ENCODE assay signal across 22 mouse cellular contexts in the genomic region with DNA sequence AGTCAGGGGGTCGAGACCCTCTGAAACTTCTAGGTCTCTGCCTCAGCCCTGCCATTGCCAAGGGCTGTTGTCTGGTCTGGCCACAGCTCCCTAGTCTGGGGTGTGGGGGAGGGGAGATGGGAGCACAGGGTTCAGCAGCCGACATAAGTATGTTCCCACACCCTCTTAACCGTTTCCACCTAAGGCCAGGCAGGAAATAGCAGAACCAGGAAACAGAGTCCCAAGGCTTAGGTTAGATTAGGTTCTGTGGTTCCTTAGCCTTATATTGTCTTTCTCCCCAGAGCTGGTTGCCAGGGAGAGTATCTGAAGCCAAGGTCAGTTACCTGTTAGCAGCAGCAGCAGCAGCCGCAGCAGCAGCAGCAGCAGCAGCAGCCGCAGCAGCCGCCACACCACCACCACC.
DNase-seq lines count a peak whose midpoint lies in the region; ATAC-seq lines count a peak whose summit lies in the region.
"Had no signal": no experiment of that assay in that cellular context is flagged by ENCODE, and none has a peak within 500 bp of the region (broad histone marks: within the 10 kb centered on the region; RNA-seq: fewer than 3 reads in every experiment).

No protein-coding gene starts in this region.

- no peak overlapping the region for H3K4me3 ChIP-seq in heart, embryonic 10.5 days
- no peak overlapping the region for H3K4me3 ChIP-seq in liver, embryonic 11.5 days (ENCODE audit: low read depth, low read length)
- H3K4me3 ChIP-seq: forebrain, embryonic 12.5 days; left cerebral cortex, adult 2 months; liver, embryonic 13.5 days; midbrain, embryonic 15.5 days; neural tube, embryonic 12.5 days had no signal

- intact Hi-C loops in heart, postnatal 36 days (cut with DNase I), result no loop called here

- DNase-seq in heart, embryonic 10.5 days (ENCODE audit: low spot score), result no peak
- DNase-seq in heart, postnatal 36 days, result no peak
- DNase-seq in liver, result peak; percentile 19
- no peak for DNase-seq in liver, embryonic 11.5 days (ENCODE audit: low spot score)
- DNase-seq in large intestine, adult 2 months (ENCODE audit: low read depth, low spot score), result peak; percentile 35
- no peak for DNase-seq in adrenal gland, postnatal 10 days
- DNase-seq in embryo, embryonic 11 days, result no peak
- DNase-seq: adrenal gland, postnatal 14 days; cerebellum, adult 8-10 months; cerebellum, postnatal 36 days; kidney, adult 11 months; layer of hippocampus, adult 9-11 months; left cerebral cortex, postnatal 4 days; liver, embryonic 13.5 days; lung, embryonic 14.5 days; thymus, postnatal 14 days had no signal

- H3K4me1 ChIP-seq in heart, embryonic 10.5 days, result peaks cover 30% of the 10 kb centered on the region
- H3K4me1 ChIP-seq in liver, embryonic 11.5 days (replicated peaks; ENCODE audit: control insufficient read depth, insufficient read depth, low read length), result no peaks in the 10 kb centered on the region
- H3K4me1 ChIP-seq: liver, embryonic 13.5 days; midbrain, embryonic 15.5 days had no signal

- no peak for ATAC-seq in liver, embryonic 11.5 days (replicated peaks; ENCODE audit: low FRiP score)
- ATAC-seq: activated CD4-positive, CD25-positive, alpha-beta regulatory T cell, adult 4 months; hindbrain, postnatal 0 days; midbrain, embryonic 15.5 days had no signal

- H3K9ac ChIP-seq in liver, embryonic 11.5 days (ENCODE audit: low read depth, low read length), result no peak overlapping the region
- H3K9ac ChIP-seq: forebrain, embryonic 12.5 days; liver, embryonic 13.5 days; lung, embryonic 14.5 days; midbrain, embryonic 15.5 days; neural tube, embryonic 12.5 days had no signal

- H3K4me2 ChIP-seq in liver, embryonic 11.5 days, result no peak overlapping the region
- H3K4me2 ChIP-seq: forebrain, embryonic 12.5 days; liver, embryonic 13.5 days; lung, embryonic 14.5 days; midbrain, embryonic 15.5 days; neural tube, embryonic 12.5 days had no signal

- 50% methylated on average over 6 of the region's 6 CpGs for WGBS in heart, embryonic 10.5 days
- 36% methylated on average over 6 of the region's 6 CpGs for WGBS in liver, embryonic 11.5 days
- WGBS in large intestine, adult 2 months, result 27% methylated on average over 6 of the region's 6 CpGs

- peak overlapping the region; percentile 62 for H3K27ac ChIP-seq in heart, embryonic 10.5 days
- H3K27ac ChIP-seq in liver, embryonic 11.5 days (ENCODE audit: low read depth, low read length), result no peak overlapping the region
- H3K27ac ChIP-seq: forebrain, embryonic 12.5 days; hindbrain, postnatal 0 days; left cerebral cortex, adult 2 months; liver, embryonic 13.5 days; midbrain, embryonic 15.5 days; neural tube, embryonic 12.5 days had no signal

- peaks cover 2% of the 10 kb centered on the region; the same call in 1 of the 2 replicates for H3K36me3 ChIP-seq in heart, embryonic 10.5 days
- no peaks in the 10 kb centered on the region for H3K36me3 ChIP-seq in liver, embryonic 11.5 days (ENCODE audit: control insufficient read depth, insufficient read depth, low read length)

- no peaks in the 10 kb centered on the region for H3K9me3 ChIP-seq in heart, embryonic 10.5 days
- no peaks in the 10 kb centered on the region for H3K9me3 ChIP-seq in liver, embryonic 11.5 days (ENCODE audit: control insufficient read depth, low read length)
- H3K9me3 ChIP-seq: forebrain, embryonic 12.5 days; liver, embryonic 13.5 days; midbrain, embryonic 15.5 days; neural tube, embryonic 12.5 days had no signal

- H3K27me3 ChIP-seq in heart, embryonic 10.5 days (ENCODE audit: insufficient read depth, poor library complexity, severe bottlenecking), result peaks cover 17% of the 10 kb centered on the region; the same call in 1 of the 2 replicates
- H3K27me3 ChIP-seq in liver, embryonic 11.5 days (replicated peaks; ENCODE audit: control insufficient read depth, insufficient read depth, low read length), result no peaks in the 10 kb centered on the region
- H3K27me3 ChIP-seq: liver, embryonic 13.5 days; midbrain, embryonic 15.5 days; neural tube, embryonic 12.5 days had no signal

Comparison
In these comparisons a context has a peak if more than half of its experiments do, and no peak if none do; other contexts are left out.
1. DNase-seq: peak in liver (single experiment) and large intestine, adult 2 months (single experiment); none in heart, embryonic 10.5 days (single experiment), heart, postnatal 36 days (0 of 2), liver, embryonic 11.5 days (single experiment), adrenal gland, postnatal 10 days (single experiment) and embryo, embryonic 11 days (single experiment).